Mouse (Mus musculus) heart, postnatal 0 days (tissue): Measurements from ENCODE around the gene Col11a2. TPM values are rescaled to one million over a fixed set of nuclear protein-coding genes. Genes with fewer than 3 reads are reported as not detected.
A peak's percentile ranks its signal among the peaks of the same experiment; 100 is the strongest.

Experiments
- ATAC-seq: fragments of 200-750 bp; cut with Nextera tagmentation; 2 replicates; pipeline ENCODE4 v1.8.0; 2017; ENCODE audit warnings: low read depth, moderate number of reproducible peaks, moderate library complexity; ENCODE audit not compliant: insufficient read depth
- DNase-seq: peaks from one replicate; pipeline ENCODE4 v3.0.0-alpha.2; 2016; ENCODE audit warnings: low spot score
- H3K27ac ChIP-seq: fragments of 300-500 bp; sonication (generic); 2 replicates; pipeline ENCODE4 v1.5.1; 2014; ENCODE audit warnings: low read depth, mild to moderate bottlenecking
- H3K27me3 ChIP-seq: fragments of 300-500 bp; sonication (generic); 2 replicates; pipeline ENCODE4 v1.6.1; 2014; ENCODE audit warnings: low read length, mixed read lengths; ENCODE audit not compliant: control insufficient read depth, insufficient read depth
- H3K36me3 ChIP-seq: fragments of 300-500 bp; sonication (generic); replicated peaks from 2 replicates; pipeline ENCODE4 v1.6.1; 2014; ENCODE audit warnings: low read length, mixed read lengths; ENCODE audit not compliant: control insufficient read depth, insufficient read depth
- H3K4me1 ChIP-seq: fragments of 300-500 bp; sonication (generic); 2 replicates; pipeline ENCODE4 v1.6.1; 2014; ENCODE audit warnings: antibody characterized with exemption; ENCODE audit not compliant: control insufficient read depth, insufficient read depth
- H3K4me2 ChIP-seq: fragments of 300-500 bp; sonication (generic); 2 replicates; pipeline ENCODE4 v1.6.1; 2014; ENCODE audit warnings: low read depth, mild to moderate bottlenecking, low read length, moderate library complexity
- H3K4me3 ChIP-seq: fragments of 300-500 bp; sonication (generic); 2 replicates; pipeline ENCODE4 v1.5.1; 2014; ENCODE audit warnings: low read depth, low read length
- H3K9ac ChIP-seq: fragments of 300-500 bp; sonication (generic); replicated peaks from 2 replicates; pipeline ENCODE4 v1.6.1; 2014; ENCODE audit warnings: low read depth, low read length, mixed read lengths
- H3K9me3 ChIP-seq: fragments of 300-500 bp; sonication (generic); replicated peaks from 2 replicates; pipeline ENCODE4 v1.6.1; 2016; ENCODE audit warnings: low read length; ENCODE audit not compliant: control insufficient read depth
- CTCF ChIP-seq: IDR thresholded peaks from 2 replicates; pipeline ENCODE4 v1.5.1; 2016; ENCODE audit warnings: antibody characterized with exemption, control low read depth, low read depth
- EP300 ChIP-seq: IDR thresholded peaks from 2 replicates; pipeline ENCODE4 v1.6.1; 2016; ENCODE audit warnings: antibody characterized with exemption, low read depth
- WGBS: fragments of 180-500 bp; shearing (Covaris S2); extraction: QIAGEN DNeasy Blood & Tissue Kit; methylation state at CpG from one replicate; pipeline ENCODE4 v1.1.7; 2014; 5-methylcytosine and 5-hydroxymethylcytosine counted together
- polyA plus RNA-seq: library from polyadenylated mRNA; unstranded; fragments of >200 nt; fragmentation: Nextera tagmentation; extraction: Ambion mirVana; gene quantifications from 2 replicates; pipeline ENCODE4 v1.2.1, GENCODE M21; 2015
- total RNA-seq: library from RNA; depleted of rRNA; stranded (reverse); fragments of >200 nt; gene quantifications from 2 replicates; pipeline ENCODE4 v1.2.3, GENCODE M21; 2014; ENCODE audit warnings: low replicate concordance

Gene Col11a2
- total and polyA plus RNA-seq, 2 experiments from 2014 or later = 0.29 to 1.9 TPM

GRCm38 (mm10) chr17:34107109-34107867, 68.1 kb downstream of the Col11a2 start:
- Histone ChIP-seq H3K27me3 (no peaks in the 10 kb centered on the region), H3K9me3 (peaks cover 5% of the 10 kb centered on the region; the same call in 1 of the 2 replicates), H3K27ac (no peak overlapping the region), H3K4me1 (no peaks in the 10 kb centered on the region), H3K9ac (no peak overlapping the region), H3K4me2 (no peak overlapping the region), H3K4me3 (no peak overlapping the region), H3K36me3 (peaks cover 28% of the 10 kb centered on the region)
- no peak for TF ChIP-seq CTCF
- TF ChIP-seq EP300 = no peak
- ATAC-seq = no peak
- no peak for DNase-seq
- 80% methylated on average over 7 of the region's 7 CpGs for WGBS

- Histone ChIP-seq H3K9ac (no peak overlapping the region), H3K9me3 (peaks cover 5% of the 10 kb centered on the region; the same call in 1 of the 2 replicates), H3K27me3 (no peaks in the 10 kb centered on the region), H3K36me3 (peaks cover 40% of the 10 kb centered on the region), H3K4me1 (no peaks in the 10 kb centered on the region), H3K4me3 (no peak overlapping the region), H3K27ac (no peak overlapping the region), H3K4me2 (no peak overlapping the region)
- WGBS = 83% methylated on average over 5 of the region's 6 CpGs
- DNase-seq (no peak), ATAC-seq (no peak)
- TF ChIP-seq CTCF (no peak), EP300 (no peak)
Observed at GRCm38 (mm10) chr17:34108460-34108859, 69.2 kb downstream of the Col11a2 start.

GRCm38 (mm10) chr17:34109038-34109805, 70.0 kb downstream of the Col11a2 start:
- Histone ChIP-seq H3K9ac (no peak overlapping the region), H3K27me3 (no peaks in the 10 kb centered on the region), H3K4me1 (no peaks in the 10 kb centered on the region), H3K4me3 (no peak overlapping the region), H3K9me3 (peaks cover 5% of the 10 kb centered on the region; the same call in 1 of the 2 replicates), H3K4me2 (no peak overlapping the region), H3K27ac (0 out of 2 replicates have a peak overlapping the region, but pooled peaks have one; percentile 34), H3K36me3 (peaks cover 48% of the 10 kb centered on the region)
- WGBS = 75% methylated on average over 14 of the region's 14 CpGs
- ATAC-seq (no peak), DNase-seq (no peak)
- TF ChIP-seq CTCF = peak; percentile 19; the same call in 1 of the 2 replicates
- no peak for TF ChIP-seq EP300

- H3K27me3 ChIP-seq = no peaks in the 10 kb centered on the region
- H3K4me2 ChIP-seq = no peak overlapping the region
- peak; percentile 28; the same call in 1 of the 2 replicates for ATAC-seq
- H3K4me3 ChIP-seq = no peak overlapping the region
- H3K9ac ChIP-seq = no peak overlapping the region
- DNase-seq = no peak
- H3K9me3 ChIP-seq = peaks cover 5% of the 10 kb centered on the region; the same call in 1 of the 2 replicates
- no peak for TF ChIP-seq CTCF
- TF ChIP-seq EP300 = no peak
- no peaks in the 10 kb centered on the region for H3K4me1 ChIP-seq
- peaks cover 53% of the 10 kb centered on the region for H3K36me3 ChIP-seq
- peak overlapping the region; percentile 34; the same call in 1 of the 2 replicates for H3K27ac ChIP-seq
- WGBS = 72% methylated on average over 3 of the region's 3 CpGs
Observed at GRCm38 (mm10) chr17:34109806-34110195, 70.6 kb downstream of the Col11a2 start.

- 56% methylated on average over 8 of the region's 8 CpGs for WGBS
- no peak for DNase-seq
- Histone ChIP-seq H3K27ac (peak overlapping the region; percentile 34), H3K4me2 (no peak overlapping the region), H3K4me3 (no peak overlapping the region), H3K27me3 (no peaks in the 10 kb centered on the region), H3K9me3 (peaks cover 2% of the 10 kb centered on the region; the same call in 1 of the 2 replicates), H3K36me3 (peaks cover 58% of the 10 kb centered on the region), H3K4me1 (no peaks in the 10 kb centered on the region), H3K9ac (no peak overlapping the region)
- no peak for ATAC-seq
- TF ChIP-seq EP300 (no peak), CTCF (no peak)
Observed at GRCm38 (mm10) chr17:34110309-34110708, 71.1 kb downstream of the Col11a2 start.
